Mouse (Mus musculus) kidney, postnatal 0 days (tissue): ENCODE measurements at regions not wholly inside any gene's neighbourhood (a gene's known extent, or its start where the extent isn't known, plus 50 kb on each side); places are given as distances from the start of the nearest gene placed in this dataset.

Experiments
- ATAC-seq: fragments of 200-750 bp; cut with Nextera tagmentation; replicated peaks from 2 replicates; pipeline ENCODE4 v1.8.0; 2017; ENCODE audit warnings: low read depth, moderate number of reproducible peaks, moderate TSS enrichment, moderate library complexity; ENCODE audit not compliant: low FRiP score
- DNase-seq: peaks from one replicate; pipeline ENCODE4 v3.0.0-alpha.2; 2016; ENCODE audit warnings: low spot score
- H3K27ac ChIP-seq: fragments of 300-500 bp; sonication (generic); 2 replicates; pipeline ENCODE4 v1.5.1; 2014; ENCODE audit warnings: mild to moderate bottlenecking
- H3K27me3 ChIP-seq: fragments of 300-500 bp; sonication (generic); 2 replicates; pipeline ENCODE4 v1.6.1; 2014; ENCODE audit warnings: low read length, mixed read lengths; ENCODE audit not compliant: insufficient read depth
- H3K36me3 ChIP-seq: fragments of 300-500 bp; sonication (generic); 2 replicates; pipeline ENCODE4 v1.6.1; 2014; ENCODE audit warnings: low read length, mixed read lengths; ENCODE audit not compliant: insufficient read depth
- H3K4me1 ChIP-seq: fragments of 300-500 bp; sonication (generic); replicated peaks from 2 replicates; pipeline ENCODE4 v1.6.1; 2014; ENCODE audit warnings: antibody characterized with exemption, low read length, mixed read lengths; ENCODE audit not compliant: insufficient read depth
- H3K4me2 ChIP-seq: fragments of 300-500 bp; sonication (generic); 2 replicates; pipeline ENCODE4 v1.6.1; 2014; ENCODE audit warnings: mild to moderate bottlenecking, low read length, moderate library complexity, mixed read lengths
- H3K4me3 ChIP-seq: fragments of 300-500 bp; sonication (generic); replicated peaks from 2 replicates; pipeline ENCODE4 v1.5.1; 2014; ENCODE audit warnings: low read depth, low read length
- H3K9ac ChIP-seq: fragments of 300-500 bp; sonication (generic); 2 replicates; pipeline ENCODE4 v1.6.1; 2014; ENCODE audit warnings: low read depth, low read length
- H3K9me3 ChIP-seq: fragments of 300-500 bp; sonication (generic); replicated peaks from 2 replicates; pipeline ENCODE4 v1.6.1; 2016; ENCODE audit warnings: low read length, inconsistent platforms, mixed read lengths
- CTCF ChIP-seq: IDR thresholded peaks from 2 replicates; pipeline ENCODE4 v1.5.1; 2016; ENCODE audit warnings: antibody characterized with exemption, low read depth, mild to moderate bottlenecking, moderate library complexity
- WGBS: fragments of 180-500 bp; shearing (Covaris S2); extraction: QIAGEN DNeasy Blood & Tissue Kit; methylation state at CpG from one replicate; pipeline ENCODE4 v1.1.7; 2014; 5-methylcytosine and 5-hydroxymethylcytosine counted together

- Histone ChIP-seq H3K9me3 (no peaks in the 10 kb centered on the region), H3K9ac (no peak overlapping the region), H3K4me1 (no peaks in the 10 kb centered on the region), H3K4me3 (no peak overlapping the region), H3K4me2 (no peak overlapping the region), H3K36me3 (no peaks in the 10 kb centered on the region), H3K27ac (no peak overlapping the region), H3K27me3 (no peaks in the 10 kb centered on the region)
- ATAC-seq, result no peak
- TF ChIP-seq CTCF, result no peak
- 87% methylated on average over 1 of the region's 1 CpGs for WGBS
- DNase-seq, result no peak
These were observed 564.1 kb upstream of the Zeb2 start for GRCm38 (mm10) chr2:45681251-45681650.

DNA sequence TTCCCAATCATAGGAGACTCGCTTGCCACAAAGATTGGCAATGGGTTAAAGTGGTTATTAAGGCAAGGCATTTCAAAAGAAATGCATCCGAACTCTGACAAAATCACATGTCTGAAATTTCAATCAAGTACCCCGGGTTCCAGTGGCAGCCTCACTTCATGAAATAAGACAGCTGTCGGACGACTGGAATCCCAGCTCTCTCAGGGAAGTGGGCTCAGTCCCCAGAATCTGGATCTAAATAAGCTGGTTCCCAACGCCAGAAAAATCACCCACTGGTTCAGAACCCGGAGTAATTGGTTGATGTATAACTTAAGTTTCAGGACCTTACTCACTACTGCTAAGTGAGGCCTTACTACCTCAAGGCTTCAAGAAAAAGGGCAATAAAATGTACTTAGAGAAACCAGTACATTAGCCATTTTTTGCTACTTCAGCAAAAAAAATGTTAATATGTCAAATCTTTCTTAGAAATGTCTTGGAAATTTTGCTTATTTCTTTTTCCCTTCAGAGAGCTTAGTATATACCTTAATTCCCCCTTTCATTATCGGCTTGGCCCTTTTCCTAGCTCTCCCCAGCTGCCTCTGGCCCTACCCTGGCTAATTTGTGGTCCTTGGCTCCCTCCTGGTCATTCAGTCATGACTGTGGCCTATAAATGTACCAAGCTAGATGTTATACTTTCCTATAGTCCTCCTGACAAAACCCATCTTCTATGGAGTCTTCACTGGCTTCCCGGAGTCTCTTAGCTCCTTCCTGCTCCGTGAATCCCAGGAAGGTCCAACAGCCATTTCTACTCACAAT is 562.1 kb upstream of the Zeb2 start:
- Histone ChIP-seq H3K4me3 (no peak overlapping the region), H3K9me3 (no peaks in the 10 kb centered on the region), H3K9ac (no peak overlapping the region), H3K36me3 (no peaks in the 10 kb centered on the region), H3K27ac (no peak overlapping the region), H3K27me3 (no peaks in the 10 kb centered on the region), H3K4me1 (no peaks in the 10 kb centered on the region), H3K4me2 (peak overlapping the region; percentile 32; the same call in 1 of the 2 replicates)
- no peak for TF ChIP-seq CTCF
- no peak for ATAC-seq
- 65% methylated on average over 10 of the region's 10 CpGs for WGBS
- DNase-seq, result no peak

DNA sequence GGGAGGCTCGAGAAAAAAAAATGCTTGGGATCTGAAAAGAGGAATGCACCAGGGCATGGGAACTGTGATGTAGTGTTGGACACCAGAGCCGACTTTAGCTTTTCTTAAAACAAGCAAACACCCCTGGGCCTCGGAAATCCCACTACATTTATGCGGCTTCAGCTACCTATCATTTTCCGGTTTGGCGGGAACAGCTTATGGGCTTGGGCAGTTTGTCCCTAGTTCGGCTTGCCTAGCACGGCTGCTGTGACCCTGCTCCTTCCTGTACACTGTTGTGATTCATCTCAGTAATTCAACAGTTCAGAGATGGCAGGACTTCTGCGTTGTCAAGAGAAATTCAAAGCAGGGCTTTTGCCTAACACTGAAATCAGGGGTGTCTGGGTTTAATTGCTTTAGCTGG is 561.5 kb upstream of the Zeb2 start:
- no peak for TF ChIP-seq CTCF
- Histone ChIP-seq H3K27me3 (no peaks in the 10 kb centered on the region), H3K27ac (no peak overlapping the region), H3K9ac (no peak overlapping the region), H3K4me2 (peak overlapping the region; percentile 32), H3K36me3 (no peaks in the 10 kb centered on the region), H3K4me1 (no peaks in the 10 kb centered on the region), H3K9me3 (no peaks in the 10 kb centered on the region), H3K4me3 (no peak overlapping the region)
- no peak for ATAC-seq
- WGBS, result 22% methylated on average over 9 of the region's 9 CpGs
- peak; percentile 39 for DNase-seq

GRCm38 (mm10) chr2:45675776-45676175 is 558.6 kb upstream of the Zeb2 start:
- no peak for TF ChIP-seq CTCF
- WGBS, result 90% methylated on average over 2 of the region's 2 CpGs
- H3K4me3 ChIP-seq, result no peak overlapping the region

DNA sequence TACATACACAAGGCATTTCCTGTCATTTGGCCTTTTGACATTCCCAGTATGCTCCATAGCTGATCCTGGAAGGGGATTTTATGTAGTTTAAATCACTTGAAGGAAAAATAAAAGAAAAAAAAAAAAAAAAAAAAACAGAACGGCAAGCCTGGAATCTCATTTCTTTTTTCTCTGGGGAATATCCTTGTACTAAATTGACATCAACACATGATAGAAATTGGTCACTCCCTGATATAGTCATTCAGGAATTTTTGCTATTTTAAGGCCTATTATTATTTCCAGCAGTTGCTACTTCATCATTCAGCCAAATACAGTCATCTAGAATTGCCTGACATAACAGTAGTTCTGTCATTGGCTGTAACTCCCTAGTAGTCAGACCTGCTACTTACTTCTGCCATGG is 538.8 kb upstream of the Zeb2 start:
- WGBS, result 32% methylated on average over 1 of the region's 1 CpGs
- Histone ChIP-seq H3K36me3 (no peaks in the 10 kb centered on the region), H3K27ac (no peak overlapping the region), H3K4me1 (no peaks in the 10 kb centered on the region), H3K9me3 (no peaks in the 10 kb centered on the region), H3K27me3 (no peaks in the 10 kb centered on the region), H3K9ac (no peak overlapping the region), H3K4me2 (no peak overlapping the region), H3K4me3 (no peak overlapping the region)
- peak; percentile 71 for DNase-seq
- no peak for ATAC-seq
- no peak for TF ChIP-seq CTCF

More at GRCm38 (mm10) chr2:45675776-45676175, 558.6 kb upstream of the Zeb2 start:
- H3K27me3 ChIP-seq, result no peaks in the 10 kb centered on the region
- H3K4me2 ChIP-seq, result no peak overlapping the region
- no peak overlapping the region for H3K27ac ChIP-seq
- DNase-seq (no peak), ATAC-seq (no peak)
- H3K9ac ChIP-seq, result no peak overlapping the region
- H3K36me3 ChIP-seq, result no peaks in the 10 kb centered on the region
- H3K9me3 ChIP-seq, result no peaks in the 10 kb centered on the region
- no peaks in the 10 kb centered on the region for H3K4me1 ChIP-seq

- Histone ChIP-seq H3K4me1 (no peaks in the 10 kb centered on the region), H3K9ac (no peak overlapping the region), H3K27ac (no peak overlapping the region), H3K36me3 (no peaks in the 10 kb centered on the region), H3K9me3 (no peaks in the 10 kb centered on the region), H3K4me3 (no peak overlapping the region), H3K4me2 (no peak overlapping the region), H3K27me3 (no peaks in the 10 kb centered on the region)
- no peak for ATAC-seq
- TF ChIP-seq CTCF, result no peak
- DNase-seq, result no peak
These were observed 537.5 kb upstream of the Zeb2 start for GRCm38 (mm10) chr2:45654693-45655092.

- no peak for DNase-seq
- no peak for TF ChIP-seq CTCF
- 75% methylated on average over 3 of the region's 3 CpGs for WGBS
These were observed 535.8 kb upstream of the Zeb2 start for GRCm38 (mm10) chr2:45652977-45653376.

More at GRCm38 (mm10) chr2:45652977-45653376, 535.8 kb upstream of the Zeb2 start:
- Histone ChIP-seq H3K9me3 (no peaks in the 10 kb centered on the region), H3K4me3 (no peak overlapping the region), H3K4me2 (no peak overlapping the region), H3K4me1 (no peaks in the 10 kb centered on the region), H3K36me3 (no peaks in the 10 kb centered on the region), H3K9ac (no peak overlapping the region), H3K27ac (no peak overlapping the region), H3K27me3 (no peaks in the 10 kb centered on the region)
- no peak for ATAC-seq
